Mouse (Mus musculus) retina, postnatal 7 days (tissue): Measurements from ENCODE around the gene Jak3.
"Not testable (repeated sequence)": the region's sequence is repeated elsewhere in the genome, so short reads cannot be mapped to it uniquely, and the experiment has no call there.

Source experiments
- DNase-seq: peaks from one replicate; pipeline ENCODE4 v3.0.0-alpha.2; 2012; ENCODE audit warnings: low read depth, low spot score

Gene Jak3

GRCm38 (mm10) chr8:71686143-71686734 is 10.1 kb downstream of the Jak3 start:
- no peak for DNase-seq

DNA sequence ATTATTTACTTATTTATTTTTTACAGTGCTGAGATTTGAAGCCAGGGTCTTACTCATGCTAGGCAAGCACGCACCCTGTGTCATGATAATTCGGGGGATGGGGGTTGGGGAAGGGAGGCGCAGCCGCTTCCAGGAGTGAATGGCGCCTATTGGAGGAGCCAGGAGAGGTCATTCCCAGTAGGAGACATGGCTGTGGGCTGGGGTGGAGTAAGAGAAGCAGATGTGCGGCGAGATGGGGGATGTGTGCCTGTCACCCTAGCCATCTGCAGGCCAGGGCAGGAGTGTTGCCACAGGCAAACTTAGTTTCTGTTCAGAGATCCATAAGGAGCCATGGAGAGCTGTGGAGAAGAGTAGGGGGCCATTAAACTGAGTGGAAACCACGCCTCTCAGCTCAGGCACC is 11.5 kb downstream of the Jak3 start:
- DNase-seq = no peak

- DNase-seq = no peak
These were observed 12.9 kb downstream of the Jak3 start, which contains the start of gene Insl3 for GRCm38 (mm10) chr8:71689028-71689427. Insl3 (plus strand) TSS chr8:71689214.

- DNase-seq = no peak
These were observed 16.4 kb downstream of the Jak3 start for GRCm38 (mm10) chr8:71692509-71692908.

GRCm38 (mm10) chr8:71693166-71694041 is 17.3 kb downstream of the Jak3 start:
- no peak for DNase-seq

- not testable (repeated sequence) for DNase-seq
These were observed 19.4 kb downstream of the Jak3 start for GRCm38 (mm10) chr8:71695456-71695855.

GRCm38 (mm10) chr8:71700493-71701269 is 24.6 kb downstream of the Jak3 start:
- no peak for DNase-seq

DNA sequence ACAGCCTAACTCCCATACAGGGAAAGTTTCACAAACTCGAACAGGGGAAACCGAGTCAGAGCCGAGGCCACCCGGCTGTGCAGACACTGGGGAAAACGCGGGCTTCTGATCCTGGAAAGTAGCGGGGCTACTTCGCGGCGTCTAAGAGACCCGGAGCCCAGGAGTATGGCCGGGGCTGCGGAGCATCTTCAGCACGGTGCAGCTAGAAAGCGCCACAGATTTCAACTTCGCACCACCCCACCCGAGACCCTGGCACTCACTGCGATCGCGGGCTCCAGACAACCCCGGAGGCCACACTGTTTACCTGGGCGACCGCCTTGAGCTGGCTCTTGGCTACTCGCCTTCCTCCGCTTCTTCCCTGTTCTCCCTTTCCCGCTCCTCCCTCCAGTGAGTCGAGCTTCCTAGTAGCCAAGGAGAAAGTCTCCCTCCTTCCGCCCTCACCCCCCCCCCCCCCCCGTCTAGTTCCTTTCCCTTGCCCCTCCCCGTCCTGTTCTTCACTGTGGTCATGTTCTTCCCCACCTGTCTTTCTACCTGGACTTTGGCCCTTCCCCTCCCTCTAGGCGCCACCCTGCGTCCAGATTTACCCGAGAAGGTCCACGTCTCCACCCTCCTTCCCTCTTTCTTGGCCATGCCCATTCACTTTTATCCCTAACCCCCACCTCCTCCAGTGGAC is 25.5 kb downstream of the Jak3 start, which contains the start of gene B3gnt3:
Gene B3gnt3, minus strand, starts transcription at position 376 of the 673 bp plus-strand sequence.
- DNase-seq = no peak

DNA sequence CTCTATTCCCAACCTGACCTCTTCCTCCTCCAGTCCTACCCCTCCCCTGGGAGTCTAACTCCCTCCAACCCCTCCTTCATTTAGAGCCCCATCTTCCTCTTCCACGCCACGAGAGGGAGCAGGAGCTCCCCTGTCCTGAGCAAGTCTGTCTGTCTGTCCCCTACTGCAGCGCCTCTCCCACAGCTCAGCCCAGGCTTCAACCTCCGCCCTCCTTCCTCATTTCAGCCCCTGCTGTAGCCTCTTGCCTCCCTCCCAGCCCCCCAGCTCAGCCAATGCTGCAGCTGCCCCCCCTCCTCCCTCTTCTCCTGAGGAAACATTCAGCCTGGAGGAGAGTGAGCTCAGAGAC is 26.0 kb downstream of the Jak3 start:
- DNase-seq = no peak

DNA sequence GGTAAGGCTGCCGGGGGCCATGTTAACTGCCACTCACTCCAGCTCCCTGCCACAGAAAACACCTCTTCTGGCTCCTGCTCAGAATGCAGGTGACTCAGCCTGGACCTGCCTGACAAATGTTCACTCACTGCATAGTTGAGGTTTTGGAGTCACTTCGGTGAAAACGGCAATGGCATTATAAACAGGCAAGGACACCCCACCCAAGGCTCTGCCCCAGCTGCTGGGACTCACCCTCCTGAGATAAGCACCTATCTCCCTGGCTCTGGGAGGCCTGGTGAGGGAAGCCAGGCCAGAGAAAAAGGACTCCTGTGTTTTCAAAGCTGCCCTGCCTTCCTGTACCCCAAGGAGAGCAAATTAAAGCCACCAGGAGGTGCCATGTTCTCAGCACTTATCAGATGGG is 26.8 kb downstream of the Jak3 start:
- DNase-seq = no peak

DNA sequence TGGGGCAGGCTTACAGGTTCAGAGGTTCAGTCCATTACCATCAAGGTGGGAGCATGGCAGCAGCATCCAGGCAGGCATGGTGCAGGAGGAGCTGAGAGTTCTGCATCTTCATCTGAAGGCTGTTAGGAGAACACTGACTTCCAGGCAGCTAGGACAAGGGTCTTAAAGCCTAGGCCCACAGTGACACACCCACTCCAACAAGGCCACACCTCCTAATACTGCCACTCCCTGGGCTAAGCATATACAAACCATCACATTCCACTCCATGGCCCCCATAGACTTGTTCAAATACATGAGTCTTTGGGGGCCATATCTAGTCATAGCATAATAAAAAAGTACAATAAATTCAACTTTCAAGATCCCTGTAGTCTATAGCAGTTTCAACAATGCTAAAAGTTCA is 27.3 kb downstream of the Jak3 start:
- not testable (repeated sequence) for DNase-seq

- no peak for DNase-seq
These were observed 31.8 kb downstream of the Jak3 start for GRCm38 (mm10) chr8:71707874-71708273.

DNA sequence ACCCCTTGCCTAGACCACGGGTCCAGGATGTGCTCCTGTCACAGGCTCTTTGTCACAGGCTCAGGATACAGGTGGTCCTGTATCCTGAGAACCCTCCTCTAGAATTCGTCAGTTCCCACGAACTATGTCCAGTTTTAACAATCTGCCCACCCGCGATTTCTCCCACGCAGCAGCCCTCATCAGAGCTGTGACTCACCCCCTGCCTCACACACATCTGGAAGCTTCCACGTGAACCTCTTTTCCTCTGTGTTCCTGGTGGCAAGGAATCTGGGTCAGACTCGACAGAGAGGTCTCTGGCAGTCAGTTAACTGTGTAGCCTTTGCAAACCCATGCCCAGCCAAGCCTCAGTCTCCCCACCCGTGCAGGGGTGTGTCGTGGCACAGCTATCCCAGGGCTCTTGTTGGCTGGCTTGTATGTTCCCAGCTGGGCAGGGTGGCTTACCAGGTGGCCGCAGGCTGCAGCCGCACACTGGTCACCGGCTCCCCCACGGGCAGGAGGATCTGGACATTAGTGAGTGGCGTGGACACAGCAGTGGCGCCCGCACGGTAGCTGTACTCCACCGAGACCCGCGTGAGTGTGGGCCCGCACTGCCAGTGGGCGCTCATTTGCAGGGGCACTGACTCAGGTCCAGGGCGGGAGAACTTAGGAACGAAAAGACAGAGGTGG is 33.2 kb downstream of the Jak3 start:
- no peak for DNase-seq

GRCm38 (mm10) chr8:71709800-71710446 is 33.8 kb downstream of the Jak3 start:
- peak; percentile 76 for DNase-seq

DNA sequence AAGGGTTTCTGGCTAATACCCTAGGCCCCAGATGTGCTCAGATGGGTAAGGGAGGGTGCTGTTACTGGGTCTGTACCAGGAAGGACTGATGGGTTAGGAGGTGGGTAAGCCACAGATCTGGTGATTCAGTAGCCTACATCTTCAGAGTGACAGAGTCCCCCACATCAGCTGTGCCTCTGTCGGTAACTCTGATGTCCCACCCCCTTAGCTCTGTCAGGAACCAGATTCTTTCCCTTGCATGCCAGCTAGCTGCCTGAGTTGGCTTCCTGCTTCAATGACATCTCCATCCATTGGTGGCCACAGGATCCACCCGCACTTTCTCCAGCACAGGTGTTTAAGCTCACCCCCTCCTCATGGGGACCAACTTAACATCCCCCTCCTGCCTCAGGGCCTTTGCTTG is 35.5 kb downstream of the Jak3 start:
- no peak for DNase-seq

- no peak for DNase-seq
These were observed 39.4 kb downstream of the Jak3 start for GRCm38 (mm10) chr8:71715531-71715930.

DNA sequence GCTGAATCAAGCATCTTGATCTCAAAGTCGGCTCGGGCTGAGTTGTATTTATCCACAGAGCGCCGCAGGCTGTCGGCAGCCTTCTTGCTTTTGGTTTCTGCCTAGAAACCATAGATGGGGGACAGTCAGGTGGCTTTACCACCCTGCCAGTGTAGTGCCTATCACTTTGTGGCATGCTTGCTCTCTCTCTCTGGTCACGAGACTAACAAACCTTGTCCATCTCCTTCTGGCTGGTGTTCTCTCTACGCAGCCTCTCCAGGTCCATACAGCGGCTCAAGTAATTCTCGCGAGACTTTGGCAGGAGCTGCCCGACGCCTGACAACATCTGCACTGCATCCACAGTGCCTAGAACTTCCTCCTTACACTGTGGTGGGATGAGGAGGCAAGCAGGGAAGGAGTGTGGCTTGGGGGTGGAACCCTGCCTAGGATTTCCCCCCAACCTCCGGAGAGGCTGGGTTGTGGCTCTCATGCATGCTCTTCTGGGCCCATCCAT is 40.5 kb downstream of the Jak3 start:
- no peak for DNase-seq

DNA sequence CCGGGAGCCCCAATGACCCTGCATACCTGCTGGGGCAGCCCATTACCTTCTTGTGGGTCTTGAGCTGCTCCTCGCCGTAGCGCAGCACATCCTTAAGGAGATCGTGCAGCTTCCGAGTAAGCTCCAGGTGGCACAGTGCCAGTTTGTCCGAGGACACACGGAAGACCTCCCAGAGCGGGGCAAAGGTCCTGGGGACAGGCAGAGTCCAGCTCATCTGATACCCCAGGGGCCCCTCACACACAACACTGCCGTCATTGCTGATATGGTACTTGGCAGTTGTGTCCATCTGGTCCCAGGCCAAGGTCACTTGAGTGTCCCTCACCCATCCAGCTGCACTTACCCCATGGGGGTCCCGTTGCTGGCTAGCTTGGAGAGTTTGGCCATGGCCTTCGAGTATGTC is 41.0 kb downstream of the Jak3 start:
- no peak for DNase-seq

DNA sequence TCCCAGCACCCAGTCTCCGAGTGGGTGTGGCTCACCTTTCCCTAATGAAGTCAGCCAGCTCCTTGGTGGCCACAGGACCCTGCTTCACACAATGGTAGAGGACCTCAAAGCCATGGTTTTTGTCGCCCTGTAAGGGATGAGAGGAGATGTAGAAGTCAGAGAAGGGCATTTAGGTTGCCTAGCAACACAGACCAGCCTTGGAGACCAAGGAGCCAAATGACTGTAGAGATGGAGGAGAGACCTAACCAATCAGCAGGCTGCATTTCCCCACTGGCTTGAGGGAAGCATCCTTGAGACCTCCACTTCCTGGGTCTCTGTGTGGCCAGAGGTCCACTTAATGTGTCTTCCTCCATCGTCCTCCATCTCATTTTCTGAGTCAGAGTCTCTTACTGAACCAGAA is 42.2 kb downstream of the Jak3 start:
- no peak for DNase-seq

DNA sequence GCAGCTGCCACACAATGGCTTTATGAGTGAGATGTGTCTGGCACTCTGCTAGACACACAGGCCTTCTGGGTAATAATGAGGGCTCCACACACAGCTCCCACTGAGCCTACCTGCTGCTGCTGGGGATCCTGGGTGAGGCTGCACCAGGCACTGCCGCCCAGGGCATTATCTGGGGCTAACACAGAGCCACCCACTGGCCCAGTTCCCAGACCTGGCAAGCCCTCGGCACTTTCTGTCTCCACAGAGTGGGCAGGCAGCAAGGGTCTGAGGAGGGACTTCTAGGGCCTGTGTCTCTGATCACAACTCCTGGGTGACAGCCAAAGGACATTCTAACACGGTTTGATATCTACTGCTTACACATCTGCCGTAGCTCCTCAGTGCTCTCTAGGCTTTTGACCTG is 43.1 kb downstream of the Jak3 start:
- peak; percentile 23 for DNase-seq
